Mouse (Mus musculus) liver, adult 2 months (tissue): ENCODE results near the gene Pou5f1.

Experiments
- CTCF ChIP-seq: fragments of 200-500 bp; IDR thresholded peaks from 2 replicates; pipeline ENCODE4 v1.5.1; 2011; ENCODE audit warnings: low read depth, low read length, control low read depth
- POLR2A ChIP-seq: fragments of 200-500 bp; IDR thresholded peaks from 2 replicates; pipeline ENCODE4 v1.6.1; 2011; ENCODE audit warnings: low read length, control low read depth; ENCODE audit not compliant: insufficient read depth; ENCODE audit errors: extremely low read depth

DNA sequence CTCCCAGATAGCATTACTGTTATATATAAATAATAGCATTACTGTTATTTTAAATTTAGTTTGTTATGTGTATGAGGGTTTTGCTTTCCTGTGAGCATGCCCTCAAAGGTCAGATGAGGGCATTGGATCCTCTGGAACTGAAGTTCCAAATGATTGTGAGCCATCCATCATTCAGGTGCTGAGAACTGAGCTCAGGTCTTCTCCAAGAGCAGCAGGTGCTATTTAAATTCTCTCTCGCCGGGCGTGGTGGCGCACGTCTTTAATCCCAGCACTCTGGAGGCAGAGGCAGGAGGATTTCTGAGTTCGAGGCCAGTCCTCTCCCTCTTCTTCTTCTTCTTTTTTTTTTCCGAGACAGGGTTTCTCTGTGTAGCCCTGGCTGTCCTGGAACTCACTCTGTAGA lies 8.7 kb upstream of the Pou5f1 start:
- TF ChIP-seq POLR2A (no peak), CTCF (no peak)
